Mouse (Mus musculus): Measurements from ENCODE around the gene Fam20b. TPM values are rescaled to one million over a fixed set of nuclear protein-coding genes. Genes with fewer than 3 reads are reported as not detected.

Fam20b gene
- polyA plus RNA-seq, 1 experiment, result 27.3 TPM

- no peaks in the 10 kb centered on the region for H3K4me1 ChIP-seq (ENCODE audit: control insufficient read depth, insufficient read depth, low read length)
- no peak overlapping the region for H3K4me3 ChIP-seq (ENCODE audit: insufficient read depth, low read length)
- no peak overlapping the region for H3K27ac ChIP-seq (ENCODE audit: insufficient read depth, low read depth, low read length)
- TF ChIP-seq CTCF (IDR thresholded peaks at IDR 0.05; ENCODE audit: low read depth, low read length) (no peak), POLR2A (IDR thresholded peaks at IDR 0.05; ENCODE audit: borderline replicate concordance, low read depth, low read length) (no peak)
Observed at GRCm38 (mm10) chr1:156644061-156644460, 74.8 kb downstream of the Fam20b start.

- Histone ChIP-seq H3K4me1 (ENCODE audit: control insufficient read depth, insufficient read depth, low read length) (no peaks in the 10 kb centered on the region), H3K27ac (ENCODE audit: insufficient read depth, low read depth, low read length) (no peak overlapping the region), H3K4me3 (ENCODE audit: insufficient read depth, low read length) (no peak overlapping the region)
- TF ChIP-seq POLR2A (IDR thresholded peaks at IDR 0.05; ENCODE audit: borderline replicate concordance, low read depth, low read length), result no peak
- TF ChIP-seq CTCF (IDR thresholded peaks at IDR 0.05; ENCODE audit: low read depth, low read length), result no peak
Observed at GRCm38 (mm10) chr1:156642813-156643212, 76.1 kb downstream of the Fam20b start.

GRCm38 (mm10) chr1:156641808-156642207 is 77.1 kb downstream of the Fam20b start:
- H3K4me1 ChIP-seq (ENCODE audit: control insufficient read depth, insufficient read depth, low read length), result no peaks in the 10 kb centered on the region
- no peak overlapping the region for H3K27ac ChIP-seq (ENCODE audit: insufficient read depth, low read depth, low read length)
- no peak for TF ChIP-seq CTCF (IDR thresholded peaks at IDR 0.05; ENCODE audit: low read depth, low read length)
- no peak for TF ChIP-seq POLR2A (IDR thresholded peaks at IDR 0.05; ENCODE audit: borderline replicate concordance, low read depth, low read length)
- H3K4me3 ChIP-seq (ENCODE audit: insufficient read depth, low read length), result no peak overlapping the region

- no peak overlapping the region for H3K27ac ChIP-seq (ENCODE audit: insufficient read depth, low read depth, low read length)
- no peak for TF ChIP-seq POLR2A (IDR thresholded peaks at IDR 0.05; ENCODE audit: borderline replicate concordance, low read depth, low read length)
- no peak for TF ChIP-seq CTCF (IDR thresholded peaks at IDR 0.05; ENCODE audit: low read depth, low read length)
- H3K4me1 ChIP-seq (ENCODE audit: control insufficient read depth, insufficient read depth, low read length), result no peaks in the 10 kb centered on the region
- H3K4me3 ChIP-seq (ENCODE audit: insufficient read depth, low read length), result no peak overlapping the region
Observed at GRCm38 (mm10) chr1:156640577-156640976, 78.3 kb downstream of the Fam20b start.

DNA sequence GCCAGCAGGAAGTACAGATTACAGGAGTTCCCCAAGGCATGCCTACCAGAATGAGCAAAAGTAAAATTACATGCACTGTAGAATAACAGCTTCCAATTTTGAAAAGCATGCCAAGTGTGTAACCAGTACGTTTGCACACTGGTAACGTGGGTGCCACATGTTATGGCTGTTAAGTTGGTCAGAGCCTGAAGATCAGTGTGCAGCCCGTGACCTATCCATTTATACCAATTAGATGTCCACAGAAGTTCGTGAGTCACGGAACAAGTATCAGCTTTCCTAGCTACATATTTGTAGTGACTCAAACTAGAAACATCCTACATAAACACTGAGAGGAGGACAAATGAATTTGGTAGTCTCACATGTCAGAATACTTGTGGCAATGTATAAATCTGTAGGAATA is 79.4 kb downstream of the Fam20b start:
- TF ChIP-seq POLR2A (IDR thresholded peaks at IDR 0.05; ENCODE audit: borderline replicate concordance, low read depth, low read length), result no peak
- no peak for TF ChIP-seq CTCF (IDR thresholded peaks at IDR 0.05; ENCODE audit: low read depth, low read length)
- Histone ChIP-seq H3K4me1 (ENCODE audit: control insufficient read depth, insufficient read depth, low read length) (no peaks in the 10 kb centered on the region), H3K27ac (ENCODE audit: insufficient read depth, low read depth, low read length) (no peak overlapping the region), H3K4me3 (ENCODE audit: insufficient read depth, low read length) (no peak overlapping the region)

DNA sequence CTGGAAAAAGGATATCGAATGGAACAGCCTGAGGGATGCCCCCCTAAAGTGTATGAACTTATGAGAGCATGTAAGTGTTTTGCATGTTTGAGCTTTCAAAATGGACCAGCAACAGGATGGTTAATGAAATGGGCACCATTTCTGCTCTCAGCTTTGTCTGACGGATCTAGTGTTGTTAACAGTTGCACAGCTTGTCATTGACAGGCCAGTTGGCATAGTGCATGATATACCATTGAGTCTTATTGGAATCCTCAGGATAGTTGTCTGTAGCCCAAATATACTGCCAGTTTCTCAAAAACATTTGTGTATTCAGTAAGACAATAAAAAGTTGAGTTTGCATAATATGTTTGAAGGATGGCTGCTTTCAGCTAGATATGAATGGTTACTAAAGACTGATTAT is 83.7 kb downstream of the Fam20b start:
- Histone ChIP-seq H3K4me3 (ENCODE audit: insufficient read depth, low read length) (no peak overlapping the region), H3K27ac (ENCODE audit: insufficient read depth, low read depth, low read length) (no peak overlapping the region), H3K4me1 (ENCODE audit: control insufficient read depth, insufficient read depth, low read length) (no peaks in the 10 kb centered on the region)
- no peak for TF ChIP-seq POLR2A (IDR thresholded peaks at IDR 0.05; ENCODE audit: borderline replicate concordance, low read depth, low read length)
- TF ChIP-seq CTCF (IDR thresholded peaks at IDR 0.05; ENCODE audit: low read depth, low read length), result no peak

DNA sequence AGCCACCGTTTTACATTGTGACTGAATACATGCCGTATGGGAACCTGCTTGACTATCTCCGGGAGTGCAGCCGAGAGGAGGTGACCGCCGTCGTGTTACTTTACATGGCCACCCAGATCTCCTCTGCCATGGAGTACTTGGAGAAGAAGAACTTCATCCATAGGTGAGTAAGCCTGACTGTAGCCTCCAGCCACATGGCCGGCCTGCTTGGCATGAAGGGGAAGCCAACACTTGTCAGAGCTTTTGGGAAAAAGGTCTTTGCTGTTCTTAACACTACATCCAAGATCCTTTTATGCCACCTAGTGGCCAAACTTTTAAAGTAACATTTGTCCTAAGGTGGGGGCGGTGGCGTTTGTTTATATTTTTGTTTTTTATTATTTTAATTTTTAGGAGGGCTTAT is 85.8 kb downstream of the Fam20b start:
- H3K27ac ChIP-seq (ENCODE audit: insufficient read depth, low read depth, low read length), result no peak overlapping the region
- H3K4me1 ChIP-seq (ENCODE audit: control insufficient read depth, insufficient read depth, low read length), result no peaks in the 10 kb centered on the region
- H3K4me3 ChIP-seq (ENCODE audit: insufficient read depth, low read length), result no peak overlapping the region
- TF ChIP-seq POLR2A (IDR thresholded peaks at IDR 0.05; ENCODE audit: borderline replicate concordance, low read depth, low read length), result no peak
- no peak for TF ChIP-seq CTCF (IDR thresholded peaks at IDR 0.05; ENCODE audit: low read depth, low read length)

- H3K4me3 ChIP-seq (ENCODE audit: insufficient read depth, low read length), result no peak overlapping the region
- no peak for TF ChIP-seq POLR2A (IDR thresholded peaks at IDR 0.05; ENCODE audit: borderline replicate concordance, low read depth, low read length)
- 0 out of 2 replicates have a peak, but pooled peaks have one; percentile 17 for TF ChIP-seq CTCF (IDR thresholded peaks at IDR 0.05; ENCODE audit: low read depth, low read length)
- H3K27ac ChIP-seq (ENCODE audit: insufficient read depth, low read depth, low read length), result no peak overlapping the region
- H3K4me1 ChIP-seq (ENCODE audit: control insufficient read depth, insufficient read depth, low read length), result no peaks in the 10 kb centered on the region
Observed at GRCm38 (mm10) chr1:156630965-156631364, 87.9 kb downstream of the Fam20b start.

DNA sequence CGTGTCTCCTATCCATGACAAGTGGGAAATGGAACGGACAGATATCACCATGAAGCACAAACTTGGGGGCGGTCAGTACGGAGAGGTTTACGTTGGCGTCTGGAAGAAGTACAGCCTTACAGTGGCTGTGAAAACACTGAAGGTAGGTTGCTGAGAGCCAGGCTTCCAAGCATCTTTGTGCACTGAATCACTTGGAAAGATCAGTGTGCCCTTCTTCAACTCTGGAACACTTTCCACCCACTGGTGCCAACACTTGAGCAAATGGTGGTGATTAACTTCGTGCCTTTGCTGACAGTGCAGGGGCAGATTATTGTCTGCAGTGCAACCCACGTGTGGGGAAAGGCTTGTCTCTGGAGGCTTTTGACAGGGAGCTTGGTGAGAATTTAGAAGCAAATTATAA is 88.9 kb downstream of the Fam20b start:
- TF ChIP-seq CTCF (IDR thresholded peaks at IDR 0.05; ENCODE audit: low read depth, low read length), result no peak
- TF ChIP-seq POLR2A (IDR thresholded peaks at IDR 0.05; ENCODE audit: borderline replicate concordance, low read depth, low read length), result no peak
- H3K27ac ChIP-seq (ENCODE audit: insufficient read depth, low read depth, low read length), result no peak overlapping the region
- H3K4me1 ChIP-seq (ENCODE audit: control insufficient read depth, insufficient read depth, low read length), result peaks cover 2% of the 10 kb centered on the region; the same call in 1 of the 2 replicates
- no peak overlapping the region for H3K4me3 ChIP-seq (ENCODE audit: insufficient read depth, low read length)

Other genes starting within 250 kb of the Fam20b start
- 294 and 305 TPM in 2 replicates for gene Soat1, start 244.8 kb downstream of the Fam20b start, polyA plus RNA-seq (2012; ENCODE audit: insufficient read depth, insufficient read length, missing spikeins)
- gene Gm10031, start 195.1 kb downstream of the Fam20b start, polyA plus RNA-seq (2012; ENCODE audit: insufficient read depth, insufficient read length, missing spikeins), result 7.5 and 10.8 TPM in 2 replicates
- gene Abl2, start 160.3 kb downstream of the Fam20b start, polyA plus RNA-seq (2012; ENCODE audit: insufficient read depth, insufficient read length, missing spikeins), result 13.4 and 16.3 TPM in 2 replicates
- gene Tor3a, start 44.7 kb downstream of the Fam20b start, polyA plus RNA-seq (2012; ENCODE audit: insufficient read depth, insufficient read length, missing spikeins), result 68.8 and 79.4 TPM in 2 replicates
- gene Angptl1, start 119.5 kb upstream of the Fam20b start, polyA plus RNA-seq (2012; ENCODE audit: insufficient read depth, insufficient read length, missing spikeins), result not detected in 2 replicates
- gene Ralgps2, start 220.5 kb upstream of the Fam20b start, polyA plus RNA-seq (2012; ENCODE audit: insufficient read depth, insufficient read length, missing spikeins), result 10.3 and 13.0 TPM in 2 replicates